Mouse (Mus musculus): ENCODE measurements around the gene Fen1.

- TF ChIP-seq CTCF (IDR thresholded peaks at IDR 0.05; ENCODE audit: control insufficient read depth, insufficient read depth, insufficient read length) (no peak), MYOD1 (IDR thresholded peaks at IDR 0.05; ENCODE audit: control insufficient read depth, insufficient read length, low read depth) (no peak), MYOG (IDR thresholded peaks at IDR 0.05; ENCODE audit: control insufficient read depth, extremely low read depth, insufficient read length) (no peak), MAX (IDR thresholded peaks at IDR 0.05) (no peak)
Observed at GRCm38 (mm10) chr19:10247165-10247564, 43.2 kb upstream of the Fen1 start.

Data from C2C12 (cell line).